Mouse (Mus musculus): Measurements from ENCODE around the gene Fgf14. TPM values are rescaled to one million over a fixed set of nuclear protein-coding genes. Genes with fewer than 3 reads are reported as not detected.

Gene Fgf14
- total and polyA plus RNA-seq, 2 experiments from 2014 or later: 35.2 to 49.1 TPM

GRCm38 (mm10) chr14:124328391-124328790 is 348.5 kb downstream of the Fgf14 start:
- TF ChIP-seq CTCF (IDR thresholded peaks at IDR 0.05): no peak
- Histone ChIP-seq H3K4me3 (ENCODE audit: low read depth, low read length) (no peak overlapping the region), H3K4me2 (ENCODE audit: low read depth, low read length, poor library complexity, severe bottlenecking) (no peak overlapping the region), H3K9ac (replicated peaks; ENCODE audit: low read length, poor library complexity, severe bottlenecking) (no peak overlapping the region), H3K4me1 (ENCODE audit: insufficient read depth, low read length) (no peaks in the 10 kb centered on the region), H3K27me3 (ENCODE audit: insufficient read depth, low read length) (no peaks in the 10 kb centered on the region), H3K36me3 (ENCODE audit: insufficient read depth, low read length) (no peaks in the 10 kb centered on the region), H3K9me3 (ENCODE audit: low read length) (no peaks in the 10 kb centered on the region), H3K27ac (ENCODE audit: low read depth, low read length) (no peak overlapping the region)
- ATAC-seq (ENCODE audit: low FRiP score) (no peak), DNase-seq (ENCODE audit: low spot score) (no peak)

- Histone ChIP-seq H3K36me3 (ENCODE audit: insufficient read depth, low read length) (no peaks in the 10 kb centered on the region), H3K4me2 (ENCODE audit: low read depth, low read length, poor library complexity, severe bottlenecking) (no peak overlapping the region), H3K27ac (ENCODE audit: low read depth, low read length) (no peak overlapping the region), H3K9ac (replicated peaks; ENCODE audit: low read length, poor library complexity, severe bottlenecking) (no peak overlapping the region), H3K4me1 (ENCODE audit: insufficient read depth, low read length) (no peaks in the 10 kb centered on the region), H3K27me3 (ENCODE audit: insufficient read depth, low read length) (no peaks in the 10 kb centered on the region), H3K9me3 (ENCODE audit: low read length) (no peaks in the 10 kb centered on the region), H3K4me3 (ENCODE audit: low read depth, low read length) (no peak overlapping the region)
- DNase-seq (ENCODE audit: low spot score) (peak; percentile 28), ATAC-seq (ENCODE audit: low FRiP score) (no peak)
- TF ChIP-seq CTCF (IDR thresholded peaks at IDR 0.05): no peak
- WGBS: 43% methylated on average over 1 of the region's 1 CpGs
Observed at GRCm38 (mm10) chr14:124319017-124319718, 357.8 kb downstream of the Fgf14 start.

- Histone ChIP-seq H3K4me2 (ENCODE audit: low read depth, low read length, poor library complexity, severe bottlenecking) (no peak overlapping the region), H3K9ac (replicated peaks; ENCODE audit: low read length, poor library complexity, severe bottlenecking) (no peak overlapping the region), H3K9me3 (ENCODE audit: low read length) (no peaks in the 10 kb centered on the region), H3K4me3 (ENCODE audit: low read depth, low read length) (no peak overlapping the region), H3K27ac (ENCODE audit: low read depth, low read length) (no peak overlapping the region), H3K36me3 (ENCODE audit: insufficient read depth, low read length) (no peaks in the 10 kb centered on the region), H3K4me1 (ENCODE audit: insufficient read depth, low read length) (no peaks in the 10 kb centered on the region), H3K27me3 (ENCODE audit: insufficient read depth, low read length) (no peaks in the 10 kb centered on the region)
- no peak for TF ChIP-seq CTCF (IDR thresholded peaks at IDR 0.05)
- ATAC-seq (ENCODE audit: low FRiP score): no peak
- no peak for DNase-seq (ENCODE audit: low spot score)
- WGBS: 86% methylated on average over 2 of the region's 2 CpGs
Observed at GRCm38 (mm10) chr14:124315513-124315912, 361.4 kb downstream of the Fgf14 start.

GRCm38 (mm10) chr14:124287027-124287426 is 389.9 kb downstream of the Fgf14 start:
- Histone ChIP-seq H3K36me3 (ENCODE audit: insufficient read depth, low read length) (no peaks in the 10 kb centered on the region), H3K9ac (replicated peaks; ENCODE audit: low read length, poor library complexity, severe bottlenecking) (no peak overlapping the region), H3K4me2 (ENCODE audit: low read depth, low read length, poor library complexity, severe bottlenecking) (no peak overlapping the region), H3K27ac (ENCODE audit: low read depth, low read length) (no peak overlapping the region), H3K4me1 (ENCODE audit: insufficient read depth, low read length) (no peaks in the 10 kb centered on the region), H3K4me3 (ENCODE audit: low read depth, low read length) (no peak overlapping the region), H3K9me3 (ENCODE audit: low read length) (no peaks in the 10 kb centered on the region), H3K27me3 (ENCODE audit: insufficient read depth, low read length) (no peaks in the 10 kb centered on the region)
- DNase-seq (ENCODE audit: low spot score) (no peak), ATAC-seq (ENCODE audit: low FRiP score) (no peak)
- TF ChIP-seq CTCF (IDR thresholded peaks at IDR 0.05): no peak

- H3K4me2 ChIP-seq (ENCODE audit: low read depth, low read length, poor library complexity, severe bottlenecking): no peak overlapping the region
- no peaks in the 10 kb centered on the region for H3K4me1 ChIP-seq (ENCODE audit: insufficient read depth, low read length)
- no peak overlapping the region for H3K27ac ChIP-seq (ENCODE audit: low read depth, low read length)
- ATAC-seq (ENCODE audit: low FRiP score) (no peak), DNase-seq (ENCODE audit: low spot score) (no peak)
- no peaks in the 10 kb centered on the region for H3K9me3 ChIP-seq (ENCODE audit: low read length)
- no peaks in the 10 kb centered on the region for H3K27me3 ChIP-seq (ENCODE audit: insufficient read depth, low read length)
- H3K9ac ChIP-seq (replicated peaks; ENCODE audit: low read length, poor library complexity, severe bottlenecking): no peak overlapping the region
- TF ChIP-seq CTCF (IDR thresholded peaks at IDR 0.05): no peak
- H3K4me3 ChIP-seq (ENCODE audit: low read depth, low read length): no peak overlapping the region
- no peaks in the 10 kb centered on the region for H3K36me3 ChIP-seq (ENCODE audit: insufficient read depth, low read length)
Observed at GRCm38 (mm10) chr14:124278384-124278944, 398.5 kb downstream of the Fgf14 start.

- ATAC-seq (ENCODE audit: low FRiP score): no peak
- DNase-seq (ENCODE audit: low spot score): no peak
Observed at GRCm38 (mm10) chr14:124266977-124267376, 409.9 kb downstream of the Fgf14 start.

More at GRCm38 (mm10) chr14:124266977-124267376, 409.9 kb downstream of the Fgf14 start:
- Histone ChIP-seq H3K4me3 (ENCODE audit: low read depth, low read length) (no peak overlapping the region), H3K27ac (ENCODE audit: low read depth, low read length) (no peak overlapping the region), H3K9me3 (ENCODE audit: low read length) (no peaks in the 10 kb centered on the region), H3K9ac (replicated peaks; ENCODE audit: low read length, poor library complexity, severe bottlenecking) (no peak overlapping the region), H3K4me2 (ENCODE audit: low read depth, low read length, poor library complexity, severe bottlenecking) (no peak overlapping the region), H3K4me1 (ENCODE audit: insufficient read depth, low read length) (no peaks in the 10 kb centered on the region), H3K36me3 (ENCODE audit: insufficient read depth, low read length) (no peaks in the 10 kb centered on the region), H3K27me3 (ENCODE audit: insufficient read depth, low read length) (no peaks in the 10 kb centered on the region)
- TF ChIP-seq CTCF (IDR thresholded peaks at IDR 0.05): peak; percentile 11; the same call in 1 of the 2 replicates

All from midbrain, postnatal 0 days (tissue).